Mouse (Mus musculus) heart, adult 18-20 months (tissue): Measurements from ENCODE around the gene Tlr3. TPM values are rescaled to one million over a fixed set of nuclear protein-coding genes. Genes with fewer than 3 reads are reported as not detected.

ENCODE experiments used
- DNase-seq, 2 experiments: peaks; one replicate each; pipeline ENCODE4 v3.0.0; 2021 to 2022; ENCODE audit warnings: mixed read lengths in 1 of 2
- long read RNA-seq, 2 experiments: library from polyadenylated mRNA; stranded (forward); transcript quantifications; one replicate each; pipeline ENCODE4 v2.0.0; 2021
- total RNA-seq, 2 experiments: library from RNA; stranded (reverse); gene quantifications; 2 replicates each; pipeline ENCODE4 v1.2.3; 2021

Tlr3 gene
- 1 to 10 TPM; 6.2 to 7.8 TPM for total RNA-seq
- long read RNA-seq, experiment 1: 0 reads
- long read RNA-seq, experiment 2, partial matches to known transcripts: 1 of 1 reads
- long read RNA-seq, experiment 2, other reads (novel, unspliced or antisense): 0 of 1 reads

DNA sequence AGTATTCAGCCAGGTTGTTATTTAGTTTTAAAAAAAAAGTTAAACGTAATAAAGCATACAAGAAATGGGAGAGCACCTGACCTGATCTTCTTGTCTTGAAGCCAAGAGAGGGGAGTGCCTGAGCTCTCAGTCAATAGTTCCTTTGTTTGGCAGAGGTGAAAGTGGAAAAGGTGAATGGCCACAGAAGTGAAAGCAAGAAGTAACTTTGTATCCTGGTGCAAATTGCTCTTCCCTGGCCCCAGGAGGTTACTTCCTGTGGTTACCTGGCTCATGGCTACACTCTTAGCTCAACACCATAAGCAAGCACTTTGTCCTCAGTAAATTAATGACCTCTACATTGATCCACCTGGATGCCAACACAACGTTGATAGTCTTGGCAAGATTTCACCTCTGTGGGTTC, at the start of gene Tlr3:
Tlr3 (minus strand) TSS at position 199 of the 400 bp plus-strand sequence.
- peak; percentile 4 to 8 for DNase-seq

- no peak for DNase-seq
These were observed 47.0 kb upstream of the Tlr3 start for GRCm38 (mm10) chr8:45457874-45458273.

GRCm38 (mm10) chr8:45454426-45454825, 43.5 kb upstream of the Tlr3 start:
- DNase-seq: peak; percentile 59 to 76

DNA sequence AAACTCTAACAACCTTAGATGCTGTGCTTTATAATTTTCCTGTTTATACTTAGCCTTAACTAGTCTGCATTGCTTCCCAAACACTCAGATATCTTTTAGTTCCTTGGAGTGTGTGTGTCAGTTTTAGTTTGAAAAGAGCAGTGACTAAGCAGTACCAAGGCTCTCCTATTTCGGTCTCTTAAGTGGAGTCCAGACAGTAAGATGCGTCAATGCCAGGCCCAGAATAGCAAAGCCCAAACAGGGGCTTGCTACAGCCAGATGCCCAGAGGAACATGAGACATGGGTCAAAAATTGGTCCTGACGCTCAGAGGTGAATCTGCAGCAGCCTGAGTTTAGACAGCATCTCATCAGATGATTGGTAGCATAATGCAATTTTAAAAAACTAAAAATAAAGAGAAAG, 41.2 kb upstream of the Tlr3 start:
- peak; percentile 35 to 74 for DNase-seq

- peak; percentile 50 to 59 for DNase-seq
These were observed 38.0 kb upstream of the Tlr3 start for GRCm38 (mm10) chr8:45448842-45449241.

DNA sequence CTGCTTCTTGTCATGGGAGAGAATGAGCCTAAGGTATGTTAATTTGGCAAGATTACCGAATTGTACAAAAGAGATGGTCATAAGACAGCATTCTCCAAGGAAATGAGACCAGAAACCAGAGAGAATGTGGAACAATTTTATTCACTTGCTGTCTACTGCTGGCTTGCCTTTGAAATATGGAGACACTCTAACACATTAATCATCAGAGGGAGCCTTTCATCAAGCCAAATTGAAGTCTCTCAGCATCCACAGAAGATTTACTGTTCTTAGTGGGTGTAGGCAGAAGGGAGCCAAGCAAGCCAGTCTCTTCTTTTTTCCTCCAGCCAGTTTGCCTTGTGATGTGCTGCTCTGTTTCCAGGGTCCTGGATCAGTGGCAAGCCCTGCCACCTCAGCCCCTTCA, 37.4 kb upstream of the Tlr3 start:
- DNase-seq: peak in 1 of 2 experiments; percentile 15

GRCm38 (mm10) chr8:45438899-45439535, 28.1 kb upstream of the Tlr3 start:
- DNase-seq: peak; percentile 15 to 51

GRCm38 (mm10) chr8:45420151-45420550, 9.3 kb upstream of the Tlr3 start:
- DNase-seq: no peak

DNA sequence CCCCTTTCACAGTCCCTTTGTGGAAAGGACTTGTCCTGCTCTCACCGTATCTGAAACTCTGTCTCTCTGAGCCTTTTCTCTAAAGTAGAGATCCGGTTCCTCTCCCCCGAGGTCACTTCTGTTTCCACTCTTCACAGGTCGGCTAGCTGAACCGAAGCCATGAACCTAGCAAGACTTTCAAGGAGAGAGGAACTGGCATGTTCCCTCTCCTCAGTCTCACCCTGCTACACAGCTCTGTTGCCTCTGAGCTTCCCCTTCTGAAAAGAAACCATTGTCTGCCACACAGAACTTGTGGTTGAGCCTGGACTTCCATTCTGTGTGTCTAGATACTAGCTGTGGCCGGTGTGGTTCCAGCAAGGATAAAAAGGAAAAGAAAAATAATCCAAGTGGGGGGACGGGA, 4.1 kb upstream of the Tlr3 start:
- peak in 1 of 2 experiments; percentile 11 for DNase-seq

DNA sequence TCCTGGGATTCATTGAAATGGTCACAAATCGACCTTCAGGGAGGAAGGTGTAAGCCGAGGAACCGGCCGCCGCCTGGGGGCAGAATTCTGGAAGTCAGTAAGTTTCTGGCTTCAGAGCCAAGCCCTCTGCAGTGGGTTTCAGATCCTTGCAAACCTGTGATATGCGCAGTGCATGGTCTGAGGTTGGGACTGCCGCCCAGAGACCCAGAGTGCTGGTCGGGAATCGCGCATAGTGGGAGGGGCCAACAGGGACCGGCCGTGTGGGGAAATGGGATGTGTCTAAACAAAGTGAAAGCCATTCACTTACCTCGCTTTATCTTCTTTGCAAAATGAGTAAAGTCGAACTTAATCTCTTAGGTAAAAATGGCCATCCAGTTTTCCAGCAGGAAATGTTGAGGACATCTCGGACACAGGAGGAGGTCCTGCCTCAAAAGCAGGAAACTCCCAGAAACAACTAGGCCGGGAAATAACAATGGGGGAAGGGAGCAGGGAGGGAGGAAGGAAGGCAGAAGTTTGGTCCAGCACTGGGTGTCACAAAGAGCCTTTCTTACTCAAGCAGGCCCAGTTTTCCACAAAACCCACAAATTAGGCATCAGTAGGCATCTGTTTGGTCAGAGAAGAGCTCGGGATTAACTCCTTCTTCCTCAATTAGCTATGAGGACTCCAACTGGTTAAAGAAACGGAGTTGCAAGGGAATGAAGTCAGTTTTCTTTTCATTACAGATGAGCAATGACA, 567 bp downstream of the Tlr3 start:
- DNase-seq: peak; percentile 85

GRCm38 (mm10) chr8:45409702-45410101, 1.2 kb downstream of the Tlr3 start:
- peak in 1 of 2 experiments; percentile 14 for DNase-seq

GRCm38 (mm10) chr8:45383250-45383649, 27.6 kb downstream of the Tlr3 start:
- DNase-seq: no peak

- no peak for DNase-seq
These were observed 28.9 kb downstream of the Tlr3 start, which contains the start of gene Fam149a for GRCm38 (mm10) chr8:45381963-45382347. TSS of gene Fam149a (minus strand) at chr8:45382291.

DNA sequence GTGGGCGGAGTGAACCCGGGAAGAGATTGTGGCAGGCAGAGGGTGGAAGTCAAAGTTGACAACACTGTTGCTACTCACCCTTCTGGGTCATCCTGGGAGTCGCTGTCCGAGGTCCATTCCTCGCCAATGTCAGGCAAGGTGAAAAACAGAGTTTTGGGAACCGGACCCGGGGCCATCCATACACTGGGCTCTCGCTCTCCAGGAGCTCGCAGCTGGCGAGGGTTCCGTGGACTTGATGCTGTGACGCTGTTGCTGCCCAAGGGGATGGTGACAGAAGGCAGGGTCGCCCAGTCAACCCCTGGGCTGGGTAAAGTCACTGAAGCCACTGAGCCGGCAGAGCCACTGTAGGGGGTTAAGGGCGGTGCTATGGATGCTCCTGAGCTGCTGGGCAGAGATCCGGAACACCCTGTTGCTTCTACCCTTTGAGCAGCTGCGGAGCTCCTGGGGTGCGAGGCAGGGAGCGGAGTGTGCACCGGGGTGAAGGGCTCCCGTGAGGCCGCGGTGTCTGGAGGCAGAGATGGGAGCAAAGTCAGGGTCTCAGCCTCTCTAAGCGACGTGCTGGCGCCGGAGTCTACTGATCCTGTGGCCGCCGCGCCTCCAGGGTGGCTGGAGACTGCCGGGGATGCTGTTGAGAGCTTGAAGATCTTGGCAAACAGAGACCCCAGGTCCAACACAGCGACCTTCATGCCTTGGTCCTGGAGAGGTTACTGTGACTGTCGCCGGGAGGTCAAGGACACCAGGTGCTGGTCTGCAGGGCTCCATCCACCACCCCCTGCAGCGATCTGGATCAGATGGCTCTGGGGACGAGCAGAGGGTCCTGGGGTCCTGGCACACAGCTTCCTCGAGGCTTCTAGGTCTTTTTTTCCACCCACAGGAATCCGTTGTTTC, 29.6 kb downstream of the Tlr3 start:
- no peak for DNase-seq

DNA sequence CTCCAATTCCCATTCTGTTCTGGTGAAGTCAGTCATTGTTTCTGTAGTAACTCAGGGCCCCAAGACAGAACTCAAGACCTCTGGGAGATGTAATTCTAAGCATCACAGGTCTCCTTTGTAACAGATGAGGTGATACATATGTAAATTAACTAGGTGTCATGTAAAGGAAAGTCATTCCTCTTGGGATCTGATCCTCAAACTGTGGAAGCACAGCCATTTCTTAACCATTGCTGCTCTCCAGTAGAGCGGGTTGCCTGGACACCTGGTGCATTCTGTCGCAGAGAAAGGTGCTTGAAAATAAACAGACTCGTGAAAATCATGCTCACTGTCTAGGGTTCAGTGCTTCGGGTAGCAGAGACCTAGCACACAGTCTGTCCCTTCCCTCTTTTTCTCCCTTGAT, 30.3 kb downstream of the Tlr3 start:
- DNase-seq: no peak

DNA sequence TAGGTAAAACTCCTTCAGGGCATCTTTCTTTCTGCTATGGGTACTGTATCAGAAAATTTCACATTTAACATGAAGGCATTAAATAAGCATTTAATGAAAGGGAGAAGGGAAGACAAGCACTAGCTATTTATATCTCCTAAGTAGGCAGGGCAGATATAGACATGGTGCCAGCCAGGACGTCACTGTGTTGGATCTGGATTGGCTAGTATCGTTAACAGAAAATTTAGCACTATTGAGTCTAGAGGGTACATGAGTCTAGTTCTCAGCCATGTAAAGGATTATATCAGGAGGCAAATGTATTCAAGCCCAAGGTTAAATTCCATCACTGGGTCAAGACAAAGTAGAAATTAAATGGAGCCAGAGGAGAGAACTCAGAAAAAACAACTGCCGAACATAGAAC, 36.8 kb downstream of the Tlr3 start:
- peak in 1 of 2 experiments; percentile 10 for DNase-seq

GRCm38 (mm10) chr8:45367154-45367553, 43.7 kb downstream of the Tlr3 start:
- no peak for DNase-seq

DNA sequence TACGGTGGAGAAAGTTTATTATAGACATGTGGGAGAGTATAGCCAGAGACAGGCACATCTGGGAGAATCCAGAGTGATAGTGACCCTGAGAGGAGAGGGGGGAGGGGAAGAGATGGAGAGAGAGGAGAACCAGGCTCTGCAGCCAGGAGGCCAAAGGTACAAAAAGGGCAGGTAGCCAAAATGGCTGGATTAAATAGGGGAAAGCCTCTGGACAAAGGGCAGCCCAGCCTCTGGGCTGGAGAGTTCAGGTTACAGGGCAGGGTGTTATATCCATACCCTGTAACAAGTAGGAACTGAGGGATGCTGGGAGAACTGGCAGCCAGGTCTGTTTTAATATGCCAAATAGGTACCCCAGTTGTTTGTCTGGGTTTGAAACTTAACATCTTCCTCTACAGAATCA, 47.7 kb downstream of the Tlr3 start:
- DNase-seq: no peak

DNA sequence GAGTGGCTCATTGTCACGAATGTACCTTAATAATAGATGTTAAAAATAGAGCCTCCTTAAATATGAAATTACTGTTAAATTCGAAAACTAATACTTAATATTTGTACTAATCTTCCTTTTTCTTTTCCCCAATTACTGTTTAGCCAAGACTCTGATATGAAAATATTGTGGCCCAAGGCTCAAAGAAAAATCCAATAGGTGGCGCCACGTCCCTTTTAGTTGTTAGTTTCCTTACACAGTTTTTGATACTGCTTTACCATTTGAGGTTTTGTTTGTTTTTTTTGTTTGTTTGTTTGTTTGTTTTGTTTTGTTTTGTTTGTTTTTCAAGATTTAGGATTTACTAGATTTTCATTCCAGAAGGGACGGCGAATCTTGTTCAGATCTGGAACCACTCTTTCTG, 48.6 kb downstream of the Tlr3 start:
- DNase-seq: peak in 1 of 2 experiments; percentile 34

- no peak for DNase-seq
These were observed 51.7 kb downstream of the Tlr3 start for GRCm38 (mm10) chr8:45359091-45359605.

- peak; percentile 32 to 57 for DNase-seq
These were observed 52.6 kb downstream of the Tlr3 start for GRCm38 (mm10) chr8:45358132-45358918.
